Mouse (Mus musculus): ENCODE measurements at regions not wholly inside any gene's neighbourhood (a gene's known extent, or its start where the extent isn't known, plus 50 kb on each side); places are given as distances from the start of the nearest gene placed in this dataset.
A peak's percentile ranks its signal among the peaks of the same experiment; 100 is the strongest.

GRCm38 (mm10) chr3:100773237-100773636 is 52.0 kb upstream of the Vtcn1 start:
- no peak for TF ChIP-seq POLR2A (IDR thresholded peaks at IDR 0.05; ENCODE audit: borderline replicate concordance, extremely low read depth, insufficient read depth, insufficient read length)
- peaks cover 7% of the 10 kb centered on the region; the same call in 1 of the 2 replicates for H3K4me1 ChIP-seq (ENCODE audit: control insufficient read depth, insufficient read depth, low read length)
- H3K4me2 ChIP-seq (replicated peaks; ENCODE audit: low read depth, low read length, severe bottlenecking) = no peak overlapping the region
- H3K36me3 ChIP-seq (ENCODE audit: control insufficient read depth, insufficient read depth, low read length) = no peaks in the 10 kb centered on the region
- no peak for ATAC-seq (ENCODE audit: low FRiP score, low read depth)
- no peak overlapping the region for H3K27ac ChIP-seq (replicated peaks; ENCODE audit: low read depth, low read length)
- whole genome bisulfite sequencing = 62% methylated on average over 6 of the region's 6 CpGs
- H3K9me3 ChIP-seq (ENCODE audit: control insufficient read depth, low read length) = no peaks in the 10 kb centered on the region
- H3K9ac ChIP-seq (ENCODE audit: low read depth, low read length, severe bottlenecking) = no peak overlapping the region
- H3K4me3 ChIP-seq (replicated peaks; ENCODE audit: low read length) = no peak overlapping the region
- no peaks in the 10 kb centered on the region for H3K27me3 ChIP-seq (ENCODE audit: control insufficient read depth, insufficient read depth, low read length)
- DNase-seq (ENCODE audit: low spot score) = no peak

GRCm38 (mm10) chr3:100771363-100771762 is 53.9 kb upstream of the Vtcn1 start:
- Histone ChIP-seq H3K27ac (replicated peaks; ENCODE audit: low read depth, low read length) (no peak overlapping the region), H3K4me3 (replicated peaks; ENCODE audit: low read length) (no peak overlapping the region), H3K36me3 (ENCODE audit: control insufficient read depth, insufficient read depth, low read length) (no peaks in the 10 kb centered on the region), H3K9ac (ENCODE audit: low read depth, low read length, severe bottlenecking) (no peak overlapping the region), H3K4me2 (replicated peaks; ENCODE audit: low read depth, low read length, severe bottlenecking) (no peak overlapping the region), H3K27me3 (ENCODE audit: control insufficient read depth, insufficient read depth, low read length) (no peaks in the 10 kb centered on the region), H3K9me3 (ENCODE audit: control insufficient read depth, low read length) (no peaks in the 10 kb centered on the region), H3K4me1 (ENCODE audit: control insufficient read depth, insufficient read depth, low read length) (peaks cover 7% of the 10 kb centered on the region; the same call in 1 of the 2 replicates)
- TF ChIP-seq POLR2A (IDR thresholded peaks at IDR 0.05; ENCODE audit: borderline replicate concordance, extremely low read depth, insufficient read depth, insufficient read length) = no peak
- DNase-seq (ENCODE audit: low spot score) (no peak), ATAC-seq (ENCODE audit: low FRiP score, low read depth) (no peak)
- WGBS = 58% methylated on average over 4 of the region's 4 CpGs

GRCm38 (mm10) chr3:100770841-100771240 is 54.4 kb upstream of the Vtcn1 start:
- no peak for TF ChIP-seq POLR2A (IDR thresholded peaks at IDR 0.05; ENCODE audit: borderline replicate concordance, extremely low read depth, insufficient read depth, insufficient read length)
- Histone ChIP-seq H3K27me3 (ENCODE audit: control insufficient read depth, insufficient read depth, low read length) (no peaks in the 10 kb centered on the region), H3K4me2 (replicated peaks; ENCODE audit: low read depth, low read length, severe bottlenecking) (no peak overlapping the region), H3K4me3 (replicated peaks; ENCODE audit: low read length) (no peak overlapping the region), H3K27ac (replicated peaks; ENCODE audit: low read depth, low read length) (no peak overlapping the region), H3K9ac (ENCODE audit: low read depth, low read length, severe bottlenecking) (no peak overlapping the region), H3K36me3 (ENCODE audit: control insufficient read depth, insufficient read depth, low read length) (no peaks in the 10 kb centered on the region), H3K9me3 (ENCODE audit: control insufficient read depth, low read length) (no peaks in the 10 kb centered on the region), H3K4me1 (ENCODE audit: control insufficient read depth, insufficient read depth, low read length) (peaks cover 7% of the 10 kb centered on the region; the same call in 1 of the 2 replicates)
- 29% methylated on average over 3 of the region's 3 CpGs for WGBS
- no peak for DNase-seq (ENCODE audit: low spot score)
- no peak for ATAC-seq (ENCODE audit: low FRiP score, low read depth)

GRCm38 (mm10) chr3:100769146-100769545 is 56.1 kb upstream of the Vtcn1 start:
- DNase-seq (ENCODE audit: low spot score) = peak; percentile 34
- Histone ChIP-seq H3K9ac (ENCODE audit: low read depth, low read length, severe bottlenecking) (no peak overlapping the region), H3K27ac (replicated peaks; ENCODE audit: low read depth, low read length) (no peak overlapping the region), H3K4me2 (replicated peaks; ENCODE audit: low read depth, low read length, severe bottlenecking) (no peak overlapping the region), H3K4me1 (ENCODE audit: control insufficient read depth, insufficient read depth, low read length) (peaks cover 7% of the 10 kb centered on the region; the same call in 1 of the 2 replicates), H3K4me3 (replicated peaks; ENCODE audit: low read length) (no peak overlapping the region), H3K27me3 (ENCODE audit: control insufficient read depth, insufficient read depth, low read length) (no peaks in the 10 kb centered on the region), H3K36me3 (ENCODE audit: control insufficient read depth, insufficient read depth, low read length) (no peaks in the 10 kb centered on the region), H3K9me3 (ENCODE audit: control insufficient read depth, low read length) (no peaks in the 10 kb centered on the region)
- WGBS = 65% methylated on average over 4 of the region's 4 CpGs
- no peak for TF ChIP-seq POLR2A (IDR thresholded peaks at IDR 0.05; ENCODE audit: borderline replicate concordance, extremely low read depth, insufficient read depth, insufficient read length)
- ATAC-seq (ENCODE audit: low FRiP score, low read depth) = peak; percentile 67; the same call in 1 of the 2 replicates

- Histone ChIP-seq H3K4me3 (replicated peaks; ENCODE audit: low read length) (no peak overlapping the region), H3K27ac (replicated peaks; ENCODE audit: low read depth, low read length) (no peak overlapping the region), H3K27me3 (ENCODE audit: control insufficient read depth, insufficient read depth, low read length) (no peaks in the 10 kb centered on the region), H3K9ac (ENCODE audit: low read depth, low read length, severe bottlenecking) (no peak overlapping the region), H3K9me3 (ENCODE audit: control insufficient read depth, low read length) (no peaks in the 10 kb centered on the region), H3K4me2 (replicated peaks; ENCODE audit: low read depth, low read length, severe bottlenecking) (peak overlapping the region; percentile 15), H3K4me1 (ENCODE audit: control insufficient read depth, insufficient read depth, low read length) (peaks cover 7% of the 10 kb centered on the region; the same call in 1 of the 2 replicates), H3K36me3 (ENCODE audit: control insufficient read depth, insufficient read depth, low read length) (no peaks in the 10 kb centered on the region)
- peak; percentile 71 for DNase-seq (ENCODE audit: low spot score)
- 33% methylated on average over 15 of the region's 15 CpGs for WGBS
- ATAC-seq (ENCODE audit: low FRiP score, low read depth) = peak; percentile 60
- TF ChIP-seq POLR2A (IDR thresholded peaks at IDR 0.05; ENCODE audit: borderline replicate concordance, extremely low read depth, insufficient read depth, insufficient read length) = no peak
These were observed 57.1 kb upstream of the Vtcn1 start for GRCm38 (mm10) chr3:100768170-100768624.

- Histone ChIP-seq H3K27me3 (ENCODE audit: control insufficient read depth, insufficient read depth, low read length) (no peaks in the 10 kb centered on the region), H3K4me3 (replicated peaks; ENCODE audit: low read length) (no peak overlapping the region), H3K27ac (replicated peaks; ENCODE audit: low read depth, low read length) (no peak overlapping the region), H3K9ac (ENCODE audit: low read depth, low read length, severe bottlenecking) (no peak overlapping the region), H3K4me1 (ENCODE audit: control insufficient read depth, insufficient read depth, low read length) (no peaks in the 10 kb centered on the region), H3K9me3 (ENCODE audit: control insufficient read depth, low read length) (no peaks in the 10 kb centered on the region), H3K36me3 (ENCODE audit: control insufficient read depth, insufficient read depth, low read length) (no peaks in the 10 kb centered on the region), H3K4me2 (replicated peaks; ENCODE audit: low read depth, low read length, severe bottlenecking) (no peak overlapping the region)
- DNase-seq (ENCODE audit: low spot score) (no peak), ATAC-seq (ENCODE audit: low FRiP score, low read depth) (no peak)
- no peak for TF ChIP-seq POLR2A (IDR thresholded peaks at IDR 0.05; ENCODE audit: borderline replicate concordance, extremely low read depth, insufficient read depth, insufficient read length)
- 66% methylated on average over 7 of the region's 7 CpGs for WGBS
These were observed 59.9 kb upstream of the Vtcn1 start for GRCm38 (mm10) chr3:100765323-100765722.
